Mouse (Mus musculus): Measurements from ENCODE around the gene Ctc1.
"Not testable (repeated sequence)": the region's sequence is repeated elsewhere in the genome, so short reads cannot be mapped to it uniquely, and the experiment has no call there.

Gene Ctc1

DNA sequence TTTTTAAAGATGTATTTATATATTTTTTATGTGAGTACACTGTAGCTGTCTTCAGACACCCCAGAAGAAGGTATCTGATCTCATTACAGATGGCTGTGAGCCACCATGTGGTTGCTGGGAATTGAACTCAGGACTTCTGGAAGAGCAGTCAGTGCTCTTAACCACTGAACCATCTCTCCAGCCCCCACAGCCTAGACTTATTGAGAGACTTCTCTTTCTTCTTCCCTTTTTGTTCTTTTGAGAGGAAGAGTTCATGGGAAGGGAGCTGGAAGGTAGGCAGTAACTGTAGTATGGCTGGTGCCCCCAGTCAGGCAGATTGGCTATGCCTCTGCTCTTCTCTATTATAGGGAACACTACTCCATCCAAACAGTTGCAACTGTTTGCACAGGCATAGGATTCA lies 9.1 kb upstream of the Ctc1 start:
- DNase-seq (ENCODE audit: low read depth, low spot score): not testable (repeated sequence)

GRCm38 (mm10) chr11:69008182-69009121 lies 7.3 kb upstream of the Ctc1 start, which contains the start of gene Pfas:
Pfas (minus strand) TSS chr11:69008460.
- peak; percentile 85 for DNase-seq (ENCODE audit: low read depth, low spot score)

DNA sequence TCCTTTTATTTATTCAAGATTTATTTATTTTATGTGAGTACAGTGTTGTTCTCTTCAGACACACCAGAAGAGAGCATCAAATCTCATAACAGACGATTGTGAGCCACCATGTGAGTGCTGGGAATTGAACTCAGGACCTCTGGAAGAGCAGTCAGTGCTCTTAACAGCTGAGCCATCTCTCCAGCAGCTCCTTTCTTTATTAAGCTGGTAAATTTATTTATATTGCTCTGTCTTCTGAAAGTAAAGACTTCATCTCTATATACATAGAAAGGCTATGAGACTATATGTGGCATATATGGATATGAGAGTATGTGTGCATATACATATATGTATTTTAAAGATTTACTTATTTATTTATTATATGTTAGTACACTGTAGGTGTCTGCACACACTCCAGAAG lies 6.2 kb upstream of the Ctc1 start:
- DNase-seq (ENCODE audit: low read depth, low spot score): no peak

DNA sequence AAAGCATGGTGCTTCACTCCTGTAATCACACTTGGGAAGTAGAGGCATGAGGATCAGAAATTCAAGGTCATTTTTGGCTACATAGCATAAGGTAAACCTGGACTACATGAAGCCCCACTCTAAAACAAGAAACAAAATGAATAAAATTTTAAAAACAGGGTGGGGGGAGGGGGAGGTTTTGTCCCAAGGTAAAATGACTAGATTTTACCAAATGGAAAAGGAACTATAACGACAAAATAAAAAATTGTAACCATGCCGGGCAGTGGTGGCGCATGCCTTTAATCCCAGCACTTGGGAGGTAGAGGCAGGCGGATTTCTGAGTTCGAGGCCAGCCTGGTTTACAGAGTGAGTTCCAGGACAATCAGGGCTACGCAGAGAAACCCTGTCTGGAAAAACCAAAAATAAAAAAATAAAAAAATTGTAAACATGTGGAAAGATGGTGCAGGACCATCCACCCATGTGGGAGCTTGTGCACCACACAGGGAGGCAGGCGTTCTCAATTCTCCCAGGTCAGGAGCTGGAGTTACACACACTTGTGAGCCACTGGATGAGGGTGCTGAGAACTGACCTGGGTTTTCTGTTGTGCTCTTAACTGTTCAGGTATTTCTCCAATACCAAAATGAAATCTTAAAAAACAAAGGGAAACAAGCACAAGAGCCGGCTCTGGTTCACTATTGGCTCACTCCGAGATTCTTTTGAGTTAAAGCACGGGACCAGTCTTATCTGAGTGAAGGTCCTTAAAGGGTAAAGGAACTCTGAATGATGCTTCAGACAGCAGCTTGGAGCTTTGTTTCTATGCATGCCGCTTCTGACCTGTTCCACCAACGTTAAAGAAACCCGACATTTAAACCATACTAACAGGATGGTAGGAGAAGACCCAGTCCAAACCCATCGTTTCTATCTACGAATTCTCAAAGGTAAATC lies 5.0 kb upstream of the Ctc1 start:
- no peak for DNase-seq (ENCODE audit: low read depth, low spot score)

DNA sequence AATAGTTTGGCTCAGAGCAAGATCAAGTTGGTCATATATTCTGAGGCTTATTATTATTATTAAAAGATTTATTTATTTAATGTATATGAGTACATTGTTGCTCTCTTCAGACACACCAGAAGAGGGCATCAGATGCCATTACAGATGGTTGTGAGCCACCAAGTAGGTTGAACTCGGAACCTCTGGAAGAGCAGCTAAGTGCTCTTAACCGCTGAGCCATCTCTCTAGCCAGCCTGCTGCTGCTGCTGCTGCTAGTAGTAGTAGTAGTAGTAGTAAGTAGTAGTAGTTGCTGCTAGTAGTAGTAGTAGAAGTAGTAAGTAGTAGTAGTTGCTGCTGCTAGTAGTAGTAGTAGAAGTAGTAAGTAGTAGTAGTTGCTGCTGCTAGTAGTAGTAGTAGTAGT lies 4.3 kb upstream of the Ctc1 start:
- DNase-seq (ENCODE audit: low read depth, low spot score): not testable (repeated sequence)

GRCm38 (mm10) chr11:69012071-69012601 lies 3.6 kb upstream of the Ctc1 start:
- DNase-seq (ENCODE audit: low read depth, low spot score): peak; percentile 90

DNA sequence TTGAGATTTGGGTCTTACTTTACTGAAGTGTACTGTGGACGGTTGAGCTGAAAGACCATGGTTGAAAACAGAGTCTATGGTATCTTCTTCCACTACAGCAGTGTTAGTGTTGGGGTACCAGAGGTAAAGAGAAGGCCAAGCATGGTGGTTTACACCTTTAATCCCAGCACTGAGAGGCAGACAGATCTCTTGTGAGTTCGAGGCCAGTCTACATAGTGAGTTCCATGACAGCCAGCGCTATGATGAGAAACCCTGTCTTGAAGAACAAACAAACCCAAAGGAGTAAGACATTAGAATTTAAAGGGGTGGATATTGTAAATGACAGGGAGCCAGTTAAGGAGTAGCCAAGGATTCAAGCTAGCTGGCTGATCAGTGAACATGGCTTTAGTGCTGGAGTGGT lies 1.0 kb downstream of the Ctc1 start:
- no peak for DNase-seq (ENCODE audit: low read depth, low spot score)

DNA sequence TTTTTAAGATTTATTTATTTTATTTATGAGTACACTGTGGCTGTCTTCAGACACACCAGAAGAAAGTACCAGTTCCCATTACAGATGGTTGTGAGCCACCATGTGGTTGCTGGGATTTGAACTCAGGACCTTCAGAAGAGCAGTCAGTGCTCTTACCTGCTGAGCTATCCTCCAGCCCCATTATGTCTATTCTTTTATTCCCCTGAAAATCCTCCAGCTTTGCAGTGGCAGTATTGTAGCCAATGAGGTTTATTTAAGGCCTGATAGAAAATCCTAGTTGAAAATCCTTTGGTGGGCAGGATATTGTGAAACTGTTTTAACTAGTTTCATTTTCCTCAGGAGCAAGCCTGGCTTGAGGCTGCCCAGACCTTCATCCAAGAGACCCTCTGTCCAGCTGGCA lies 5.0 kb downstream of the Ctc1 start:
- no peak for DNase-seq (ENCODE audit: low read depth, low spot score)

GRCm38 (mm10) chr11:69026562-69026961 lies 10.9 kb downstream of the Ctc1 start:
- no peak for DNase-seq (ENCODE audit: low read depth, low spot score)

DNA sequence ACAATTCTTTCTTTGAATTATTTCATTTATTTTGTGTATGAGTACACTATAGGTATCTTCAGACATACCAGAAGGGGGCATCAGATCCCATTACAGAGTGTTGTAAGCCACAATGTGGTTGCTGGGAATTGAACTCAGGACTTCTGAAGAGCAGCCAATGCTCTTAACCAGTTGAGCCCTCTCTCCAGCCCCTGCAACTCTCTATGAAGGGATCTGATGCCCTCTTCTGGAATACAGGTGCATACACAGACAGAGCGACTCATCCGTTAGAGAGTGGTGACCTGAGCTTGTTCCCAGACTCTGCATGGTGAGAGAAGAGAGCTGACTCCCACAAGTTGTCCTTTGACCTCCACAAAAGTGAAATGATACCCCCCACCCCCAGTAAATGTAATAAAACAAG lies 13.1 kb downstream of the Ctc1 start:
- no peak for DNase-seq (ENCODE audit: low read depth, low spot score)

DNA sequence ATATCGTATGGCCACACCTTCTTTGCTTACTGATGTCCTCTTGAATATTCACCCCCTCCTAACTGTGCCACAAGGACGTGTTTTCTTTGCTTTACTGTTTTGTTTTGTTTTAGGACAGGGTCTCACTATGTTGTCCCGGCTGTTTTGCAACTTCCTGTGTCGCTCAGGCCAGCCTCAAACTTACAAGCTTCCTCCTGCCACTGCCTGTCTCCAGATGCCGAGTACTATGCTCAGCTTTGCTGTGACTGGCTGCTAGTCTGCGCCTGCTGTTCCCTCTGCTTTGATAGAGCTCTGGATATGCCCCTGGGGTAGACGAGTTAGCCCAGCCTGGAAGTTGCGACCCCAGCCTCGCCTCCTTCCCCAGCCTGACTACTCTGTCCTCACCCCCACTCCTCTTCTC lies 17.8 kb downstream of the Ctc1 start:
- DNase-seq (ENCODE audit: low read depth, low spot score): no peak

DNA sequence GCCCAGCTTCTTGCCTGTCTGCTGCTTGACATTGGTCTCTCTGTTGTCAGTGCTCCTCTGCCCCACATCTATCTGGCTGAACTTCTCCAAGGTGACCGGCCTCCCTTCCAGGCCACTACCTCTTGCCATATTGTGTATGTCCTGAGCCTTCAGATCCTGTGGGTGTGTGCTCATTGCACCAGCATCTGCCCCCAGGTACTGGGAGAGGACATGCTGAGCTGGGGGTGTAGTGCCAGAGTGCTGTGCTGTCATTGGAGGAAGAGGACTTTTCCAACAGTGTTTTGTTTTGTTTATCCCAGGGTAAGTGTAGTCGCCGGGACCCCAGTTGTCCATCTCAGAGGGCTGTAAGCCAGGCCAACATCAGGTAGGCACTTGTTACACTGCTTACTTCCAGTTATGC lies 18.9 kb downstream of the Ctc1 start:
- no peak for DNase-seq (ENCODE audit: low read depth, low spot score)

GRCm38 (mm10) chr11:69035411-69035810 lies 19.7 kb downstream of the Ctc1 start:
- DNase-seq (ENCODE audit: low read depth, low spot score): no peak

- DNase-seq (ENCODE audit: low read depth, low spot score): no peak
Observed at GRCm38 (mm10) chr11:69035849-69036248, 20.1 kb downstream of the Ctc1 start.

DNA sequence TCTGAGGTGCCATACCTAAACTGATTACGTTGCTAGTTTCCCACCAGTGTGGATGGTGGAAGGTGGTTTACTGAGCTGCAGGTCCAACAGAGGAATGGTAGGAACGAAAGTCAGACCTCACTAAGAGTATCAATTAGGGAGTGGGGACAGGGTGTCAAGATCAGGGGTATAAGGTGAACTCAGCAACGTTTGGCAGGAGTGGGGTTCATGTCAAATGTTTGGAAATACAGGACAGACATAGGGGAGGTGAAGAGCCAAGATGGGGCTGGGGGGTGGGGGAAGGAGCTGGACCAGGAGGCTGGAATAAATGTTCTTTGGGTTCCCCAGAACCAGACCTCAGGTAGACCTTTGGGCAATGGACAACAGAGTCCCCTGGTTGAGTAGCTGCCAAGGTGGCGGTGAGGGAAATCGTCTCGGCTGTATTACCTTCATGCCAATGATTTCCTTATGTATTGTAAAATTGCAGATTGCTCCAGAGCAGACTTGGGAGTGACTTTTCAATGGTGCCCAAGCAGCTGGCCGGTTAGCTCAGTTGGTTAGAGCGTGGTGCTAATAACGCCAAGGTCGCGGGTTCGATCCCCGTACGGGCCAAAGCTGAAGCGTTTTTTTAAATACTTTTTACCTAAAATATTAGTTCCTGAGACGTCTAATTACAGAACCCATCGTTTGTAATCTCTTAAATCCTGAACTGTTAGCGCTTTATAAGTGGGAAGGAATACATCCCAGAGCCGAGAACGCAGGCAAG lies 20.9 kb downstream of the Ctc1 start:
- peak; percentile 82 for DNase-seq (ENCODE audit: low read depth, low spot score)

DNA sequence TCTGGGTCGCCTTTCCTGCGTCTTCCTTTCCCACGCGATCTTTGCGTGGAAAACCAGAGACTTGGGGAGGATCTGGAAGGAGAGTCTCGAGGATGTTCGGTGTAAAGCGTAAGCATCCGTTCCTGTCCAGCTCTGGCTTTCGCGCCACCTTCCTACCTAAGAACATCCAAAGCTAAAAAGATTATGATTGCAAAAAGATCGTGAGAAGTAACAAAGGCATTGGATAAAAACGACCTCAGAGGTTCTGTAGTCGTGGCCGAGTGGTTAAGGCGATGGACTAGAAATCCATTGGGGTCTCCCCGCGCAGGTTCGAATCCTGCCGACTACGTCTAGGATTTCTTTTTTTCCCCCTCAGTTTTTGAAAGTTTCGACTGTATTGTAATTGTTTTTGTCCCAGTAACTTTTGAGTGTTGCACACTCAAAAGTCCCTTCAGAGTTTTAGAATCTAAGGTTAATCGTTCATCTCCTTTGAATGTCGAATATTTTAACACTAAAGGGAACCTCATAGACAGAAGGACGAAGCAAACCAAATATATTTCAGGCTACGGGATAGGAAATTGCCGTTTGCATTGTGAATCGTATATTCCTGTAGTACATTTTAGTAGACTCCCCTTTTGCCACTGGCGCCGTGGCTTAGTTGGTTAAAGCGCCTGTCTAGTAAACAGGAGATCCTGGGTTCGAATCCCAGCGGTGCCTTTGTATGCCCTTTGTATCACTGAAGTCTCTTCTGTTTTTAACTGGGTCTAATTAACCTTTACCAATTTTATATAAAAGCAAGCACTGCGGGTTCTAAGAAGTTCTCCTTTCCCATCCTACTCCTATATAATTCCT lies 21.7 kb downstream of the Ctc1 start:
- DNase-seq (ENCODE audit: low read depth, low spot score): peak; percentile 79

GRCm38 (mm10) chr11:69038173-69038572 lies 22.5 kb downstream of the Ctc1 start:
- no peak for DNase-seq (ENCODE audit: low read depth, low spot score)

DNA sequence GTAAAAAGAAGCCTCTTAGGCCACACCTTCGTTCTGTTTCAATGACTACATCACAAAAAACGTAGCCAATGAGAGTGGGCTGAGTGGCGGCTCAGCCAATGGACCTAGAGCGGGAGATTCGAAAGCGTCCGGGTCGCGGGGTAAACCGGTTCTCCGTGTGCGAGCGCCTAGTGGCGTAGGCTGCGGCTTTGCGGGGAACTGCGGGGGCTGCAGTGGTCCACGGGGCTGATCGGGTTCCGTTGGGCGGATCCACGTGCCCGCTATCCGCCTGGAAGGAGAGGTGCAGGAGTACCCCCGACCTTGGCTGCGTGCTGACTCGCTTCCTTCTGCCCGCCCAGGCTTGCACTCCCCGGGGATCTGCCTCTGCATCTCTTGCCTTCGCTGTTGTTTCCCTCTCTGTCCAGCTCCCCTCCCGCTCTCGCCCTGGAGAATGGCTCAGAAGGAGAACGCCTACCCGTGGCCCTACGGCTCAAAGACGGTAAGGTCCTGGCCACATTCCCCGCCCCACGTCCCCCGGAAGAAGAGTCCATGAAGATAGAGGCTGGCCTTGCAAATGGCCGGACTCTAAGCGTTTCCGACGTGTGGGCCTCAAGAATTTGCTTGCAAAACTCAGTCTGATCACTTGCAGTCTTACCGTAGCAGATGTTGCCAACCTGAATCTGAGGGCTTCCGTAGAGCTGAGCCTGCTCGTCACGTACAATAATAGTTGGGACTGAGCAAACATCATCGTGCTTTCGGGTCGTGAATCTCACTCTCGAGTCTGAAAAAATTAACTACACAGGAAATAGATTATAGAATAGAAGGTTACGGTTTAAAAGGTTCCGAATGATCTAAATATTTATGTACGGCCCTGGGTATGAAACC lies 30.1 kb downstream of the Ctc1 start, which contains the start of gene Aurkb:
TSS of gene Aurkb (plus strand) at position 117 of the 864 bp plus-strand sequence.
- peak; percentile 88 for DNase-seq (ENCODE audit: low read depth, low spot score)

DNA sequence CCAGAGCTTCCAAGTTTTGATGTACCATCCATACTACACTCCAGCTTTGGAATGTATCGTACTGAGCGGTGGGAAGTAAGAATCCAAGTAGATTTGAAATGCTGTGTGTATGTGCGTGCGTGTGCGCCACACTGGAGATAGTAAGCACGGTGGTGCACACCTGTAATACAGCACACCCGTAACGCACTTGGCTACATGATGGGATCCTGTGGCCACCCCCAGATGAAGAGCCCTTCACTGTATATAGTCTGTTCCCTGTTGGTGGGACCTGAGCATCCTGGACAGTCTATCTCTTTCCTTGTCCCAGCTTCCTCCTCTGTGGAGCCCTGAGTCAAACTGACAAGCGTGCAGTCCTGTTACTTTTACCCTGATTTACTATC lies 30.7 kb downstream of the Ctc1 start:
- no peak for DNase-seq (ENCODE audit: low read depth, low spot score)
